Mouse (Mus musculus) liver, embryonic 15.5 days (tissue): ENCODE data around the gene Pgp. TPM values are rescaled to one million over a fixed set of nuclear protein-coding genes. Genes with fewer than 3 reads are reported as not detected.

Experiments used
- ATAC-seq: fragments of 200-750 bp; cut with Nextera tagmentation; 2 replicates; pipeline ENCODE4 v1.8.0; 2017; ENCODE audit warnings: moderate number of reproducible peaks, mild to moderate bottlenecking, moderate library complexity; ENCODE audit not compliant: insufficient read depth
- H3K27ac ChIP-seq: fragments of 300-500 bp; sonication (generic); replicated peaks from 2 replicates; pipeline ENCODE4 v1.5.1; 2015; ENCODE audit warnings: mild to moderate bottlenecking, inconsistent platforms
- H3K27me3 ChIP-seq: fragments of 300-500 bp; sonication (generic); 2 replicates; pipeline ENCODE4 v1.6.1; 2015; ENCODE audit warnings: mild to moderate bottlenecking, inconsistent platforms
- H3K36me3 ChIP-seq: fragments of 300-500 bp; sonication (generic); replicated peaks from 2 replicates; pipeline ENCODE4 v1.6.1; 2015; ENCODE audit warnings: moderate library complexity, mild to moderate bottlenecking, inconsistent platforms
- H3K4me1 ChIP-seq: fragments of 300-500 bp; sonication (generic); replicated peaks from 2 replicates; pipeline ENCODE4 v1.6.1; 2015; ENCODE audit warnings: inconsistent platforms
- H3K4me2 ChIP-seq: fragments of 300-500 bp; sonication (generic); 2 replicates; pipeline ENCODE4 v1.6.1; 2015; ENCODE audit warnings: moderate library complexity, mild to moderate bottlenecking, inconsistent platforms
- H3K4me3 ChIP-seq: fragments of 300-500 bp; sonication (generic); replicated peaks from 2 replicates; pipeline ENCODE4 v1.5.1; 2015; ENCODE audit warnings: mild to moderate bottlenecking, inconsistent platforms
- H3K9ac ChIP-seq: fragments of 300-500 bp; sonication (generic); 2 replicates; pipeline ENCODE4 v1.6.1; 2015; ENCODE audit warnings: moderate library complexity, mild to moderate bottlenecking, inconsistent platforms
- H3K9me3 ChIP-seq: fragments of 300-500 bp; sonication (generic); replicated peaks from 2 replicates; pipeline ENCODE4 v1.6.1; 2016; ENCODE audit warnings: inconsistent platforms
- WGBS: fragments of 180-500 bp; shearing (Covaris S2); methylation state at CpG from one replicate; pipeline ENCODE4 v1.1.7; 2015; ENCODE audit warnings: mixed read lengths; ENCODE audit not compliant: insufficient replicate concordance; 5-methylcytosine and 5-hydroxymethylcytosine counted together
- polyA plus RNA-seq: library from polyadenylated mRNA; unstranded; fragments of >200 nt; fragmentation: Nextera tagmentation; extraction: Ambion mirVana; gene quantifications from 2 replicates; pipeline ENCODE4 v1.2.1, GENCODE M21; 2015

Pgp gene
- polyA plus RNA-seq, 1 experiment from 2014 or later: 61.2 TPM

DNA sequence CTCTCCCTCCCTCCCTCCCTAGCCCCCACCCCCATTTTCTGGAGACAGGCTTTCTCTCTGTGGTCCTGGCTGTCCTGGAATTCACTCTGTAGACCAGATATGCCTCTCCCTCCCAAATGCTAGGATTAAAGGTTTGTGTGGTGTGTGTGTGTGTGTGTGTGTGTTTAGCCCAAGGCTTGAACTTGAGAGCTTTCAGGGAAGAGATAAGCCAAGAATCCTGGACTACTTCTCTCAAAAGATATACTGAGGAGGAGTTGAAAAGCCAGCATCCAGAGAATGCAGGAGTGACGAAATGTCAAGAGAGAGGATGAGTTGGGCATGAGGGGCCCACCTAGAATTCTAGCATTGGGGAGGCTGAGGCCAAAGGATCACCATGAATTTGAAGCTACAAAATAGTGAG lies 7.3 kb upstream of the Pgp start:
- Histone ChIP-seq H3K4me3 (no peak overlapping the region), H3K27ac (no peak overlapping the region), H3K4me1 (peaks cover 11% of the 10 kb centered on the region), H3K9me3 (no peaks in the 10 kb centered on the region), H3K36me3 (no peaks in the 10 kb centered on the region), H3K4me2 (no peak overlapping the region), H3K27me3 (no peaks in the 10 kb centered on the region), H3K9ac (no peak overlapping the region)
- 63% methylated on average over 1 of the region's 1 CpGs for WGBS
- no peak for ATAC-seq

DNA sequence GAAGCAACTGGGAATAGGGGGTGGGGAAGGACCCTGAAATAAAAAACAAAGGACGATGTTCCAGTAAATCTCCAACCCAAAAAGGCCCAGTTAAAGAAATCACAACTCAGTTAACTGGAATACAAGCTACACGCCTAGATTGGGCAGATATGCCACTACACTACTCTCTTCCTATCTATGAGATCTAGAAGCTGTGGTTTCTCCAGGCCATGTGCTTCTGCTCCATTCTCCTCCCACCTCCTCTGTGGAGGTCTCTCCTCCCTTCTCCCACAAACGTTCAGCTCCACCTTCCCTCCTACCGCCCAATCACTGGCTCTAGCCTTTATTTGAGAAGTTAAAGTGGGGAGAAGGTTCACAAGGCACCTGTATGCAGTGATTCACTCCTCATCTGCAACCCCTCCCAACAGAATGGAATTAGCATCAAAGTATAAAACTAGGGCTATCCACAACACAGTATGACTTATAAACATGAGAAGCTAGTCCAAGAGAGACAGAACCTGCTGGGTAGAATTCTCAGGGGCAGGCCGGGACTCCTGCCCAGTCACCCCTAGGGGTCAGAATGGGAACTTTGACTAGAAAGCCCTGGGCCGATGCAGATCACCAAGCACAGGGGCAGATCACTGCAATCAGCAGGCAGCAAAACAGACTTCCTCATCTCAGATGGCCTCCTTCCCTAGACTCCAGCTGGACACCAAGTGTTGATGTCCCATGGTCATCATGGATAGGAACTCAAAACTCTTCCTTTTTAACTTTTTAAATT lies 6.6 kb upstream of the Pgp start:
- 25% methylated on average over 6 of the region's 6 CpGs for WGBS
- ATAC-seq: 0 out of 2 replicates have a peak, but pooled peaks have one; percentile 15

DNA sequence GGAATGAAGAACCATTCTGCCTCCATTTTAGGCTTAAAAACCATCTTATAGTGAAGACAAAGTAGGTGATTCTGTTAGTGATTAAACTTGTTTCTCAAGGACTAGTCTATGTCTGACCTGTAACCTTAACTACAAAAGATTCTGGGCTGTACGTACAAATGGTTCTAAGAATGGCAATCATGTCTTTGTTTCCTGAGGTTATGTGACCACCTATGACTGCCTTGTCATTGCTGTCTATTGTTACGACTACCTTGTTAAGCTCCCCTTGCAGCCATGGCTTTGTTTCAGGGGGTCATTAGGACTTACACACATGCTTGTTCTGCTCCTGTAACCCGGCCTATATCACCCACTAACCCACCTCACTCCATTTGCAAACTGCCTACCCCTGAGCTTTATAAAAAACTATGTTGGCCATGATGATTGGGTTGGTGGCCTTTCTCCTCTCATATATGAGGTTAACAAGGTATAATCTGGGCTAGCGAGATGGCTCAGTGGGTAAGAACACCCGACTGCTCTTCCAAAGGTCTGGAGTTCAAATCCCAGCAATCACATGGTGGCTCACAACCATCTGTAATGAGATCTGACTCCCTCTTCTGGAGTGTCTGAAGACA lies 1.5 kb upstream of the Pgp start:
- peaks cover 22% of the 10 kb centered on the region for H3K36me3 ChIP-seq
- peaks cover 42% of the 10 kb centered on the region for H3K4me1 ChIP-seq
- ATAC-seq: no peak
- no peaks in the 10 kb centered on the region for H3K9me3 ChIP-seq
- 87% methylated on average over 5 of the region's 5 CpGs for WGBS
- H3K27me3 ChIP-seq: no peaks in the 10 kb centered on the region
- H3K27ac ChIP-seq: no peak overlapping the region
- no peak overlapping the region for H3K9ac ChIP-seq
- H3K4me2 ChIP-seq: no peak overlapping the region
- H3K4me3 ChIP-seq: no peak overlapping the region

More for the DNA sequence above, 6.6 kb upstream of the Pgp start:
- peaks cover 12% of the 10 kb centered on the region for H3K4me1 ChIP-seq
- no peaks in the 10 kb centered on the region for H3K9me3 ChIP-seq
- H3K9ac ChIP-seq: no peak overlapping the region
- no peak overlapping the region for H3K4me3 ChIP-seq
- H3K27ac ChIP-seq: no peak overlapping the region
- no peaks in the 10 kb centered on the region for H3K36me3 ChIP-seq
- H3K27me3 ChIP-seq: no peaks in the 10 kb centered on the region
- H3K4me2 ChIP-seq: no peak overlapping the region

DNA sequence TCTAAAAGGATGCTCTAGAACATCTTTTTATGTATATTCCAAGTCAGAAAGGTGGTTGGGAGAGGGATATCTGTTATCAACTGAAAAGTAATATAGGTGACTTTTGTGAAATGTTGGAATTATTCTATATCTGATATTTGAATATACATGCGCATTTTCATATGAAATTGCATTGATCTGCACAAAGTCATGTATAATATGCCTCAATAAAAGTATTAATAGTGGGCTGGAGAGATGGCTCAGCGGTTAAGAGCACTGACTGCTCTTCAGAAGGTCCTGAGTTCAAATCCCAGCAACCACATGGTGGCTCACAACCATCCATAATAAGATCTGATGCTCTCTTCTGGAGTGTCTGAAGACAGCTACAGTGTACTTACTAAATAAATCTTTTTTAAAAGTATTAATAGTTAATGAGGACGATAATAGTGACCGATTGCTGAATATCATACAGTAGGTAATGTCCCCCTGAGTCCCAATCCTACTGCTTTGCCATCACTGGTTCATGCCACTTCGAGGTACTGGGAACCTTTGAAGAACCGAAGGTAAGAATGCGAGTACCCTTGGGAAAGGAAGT lies 769 bp upstream of the Pgp start:
- H3K36me3 ChIP-seq: peaks cover 29% of the 10 kb centered on the region
- WGBS: 16% methylated on average over 7 of the region's 7 CpGs
- no peaks in the 10 kb centered on the region for H3K9me3 ChIP-seq
- peaks cover 44% of the 10 kb centered on the region for H3K4me1 ChIP-seq
- peak overlapping the region; percentile 96 for H3K9ac ChIP-seq
- no peak for ATAC-seq
- H3K4me3 ChIP-seq: peak overlapping the region; percentile 95
- no peaks in the 10 kb centered on the region for H3K27me3 ChIP-seq
- H3K27ac ChIP-seq: peak overlapping the region; percentile 97
- H3K4me2 ChIP-seq: peak overlapping the region; percentile 96

DNA sequence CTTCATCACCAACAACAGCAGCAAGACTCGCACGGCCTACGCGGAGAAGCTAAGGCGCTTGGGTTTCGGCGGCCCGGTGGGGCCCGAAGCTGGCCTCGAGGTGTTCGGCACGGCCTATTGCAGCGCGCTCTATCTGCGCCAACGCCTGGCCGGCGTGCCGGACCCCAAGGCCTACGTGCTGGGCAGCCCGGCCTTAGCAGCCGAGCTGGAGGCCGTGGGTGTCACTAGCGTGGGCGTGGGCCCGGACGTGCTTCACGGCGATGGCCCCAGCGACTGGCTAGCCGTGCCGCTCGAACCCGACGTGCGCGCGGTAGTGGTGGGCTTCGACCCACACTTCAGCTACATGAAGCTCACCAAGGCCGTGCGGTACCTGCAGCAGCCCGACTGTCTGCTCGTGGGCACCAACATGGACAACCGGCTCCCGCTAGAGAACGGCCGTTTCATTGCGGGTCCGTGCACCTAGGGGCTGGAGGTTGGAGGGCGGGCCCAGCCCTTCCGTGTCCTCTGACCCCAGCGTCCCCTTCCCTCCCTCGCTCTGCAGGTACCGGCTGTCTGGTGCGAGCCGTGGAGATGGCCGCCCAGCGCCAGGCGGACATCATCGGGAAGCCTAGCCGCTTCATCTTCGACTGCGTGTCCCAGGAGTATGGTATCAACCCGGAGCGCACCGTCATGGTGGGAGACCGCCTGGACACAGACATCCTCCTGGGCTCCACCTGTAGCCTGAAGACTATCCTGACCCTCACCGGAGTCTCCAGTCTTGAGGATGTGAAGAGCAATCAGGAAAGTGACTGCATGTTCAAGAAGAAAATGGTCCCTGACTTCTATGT lies 722 bp downstream of the Pgp start:
- Histone ChIP-seq H3K4me1 (peaks cover 44% of the 10 kb centered on the region), H3K27ac (peak overlapping the region; percentile 97), H3K4me2 (peak overlapping the region; percentile 96), H3K4me3 (peak overlapping the region; percentile 95), H3K27me3 (no peaks in the 10 kb centered on the region), H3K9ac (peak overlapping the region; percentile 96), H3K9me3 (no peaks in the 10 kb centered on the region), H3K36me3 (peaks cover 44% of the 10 kb centered on the region)
- peak; percentile 35 for ATAC-seq
- WGBS: under 1% methylated on average over 68 of the region's 68 CpGs

DNA sequence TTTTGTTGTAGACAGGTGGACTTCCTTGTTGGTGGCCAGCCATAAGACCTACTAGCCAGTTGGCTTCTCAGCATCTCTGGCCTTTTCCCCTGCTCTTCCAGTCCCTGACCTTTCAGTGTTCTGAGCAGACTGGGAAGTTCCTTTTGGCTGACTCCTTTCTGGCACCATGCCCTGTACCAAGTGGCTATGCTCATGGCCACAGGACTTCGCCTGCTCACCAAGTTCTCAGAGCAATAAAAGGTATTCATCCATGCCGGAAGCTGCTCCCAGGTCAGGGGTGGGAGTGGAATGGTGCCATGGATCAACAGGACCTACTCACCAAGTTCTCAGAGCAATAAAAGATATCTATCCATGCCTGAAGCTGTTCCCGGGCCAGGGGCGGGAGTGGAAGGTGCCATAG lies 2.3 kb downstream of the Pgp start:
- H3K36me3 ChIP-seq: peaks cover 60% of the 10 kb centered on the region
- no peak for ATAC-seq
- H3K9me3 ChIP-seq: no peaks in the 10 kb centered on the region
- peak overlapping the region; percentile 97; the same call in 1 of the 2 replicates for H3K27ac ChIP-seq
- WGBS: 80% methylated on average over 4 of the region's 4 CpGs
- H3K4me1 ChIP-seq: peaks cover 55% of the 10 kb centered on the region
- no peaks in the 10 kb centered on the region for H3K27me3 ChIP-seq
- H3K9ac ChIP-seq: peak overlapping the region; percentile 96; the same call in 1 of the 2 replicates
- peak overlapping the region; percentile 95 for H3K4me3 ChIP-seq
- peak overlapping the region; percentile 96 for H3K4me2 ChIP-seq

DNA sequence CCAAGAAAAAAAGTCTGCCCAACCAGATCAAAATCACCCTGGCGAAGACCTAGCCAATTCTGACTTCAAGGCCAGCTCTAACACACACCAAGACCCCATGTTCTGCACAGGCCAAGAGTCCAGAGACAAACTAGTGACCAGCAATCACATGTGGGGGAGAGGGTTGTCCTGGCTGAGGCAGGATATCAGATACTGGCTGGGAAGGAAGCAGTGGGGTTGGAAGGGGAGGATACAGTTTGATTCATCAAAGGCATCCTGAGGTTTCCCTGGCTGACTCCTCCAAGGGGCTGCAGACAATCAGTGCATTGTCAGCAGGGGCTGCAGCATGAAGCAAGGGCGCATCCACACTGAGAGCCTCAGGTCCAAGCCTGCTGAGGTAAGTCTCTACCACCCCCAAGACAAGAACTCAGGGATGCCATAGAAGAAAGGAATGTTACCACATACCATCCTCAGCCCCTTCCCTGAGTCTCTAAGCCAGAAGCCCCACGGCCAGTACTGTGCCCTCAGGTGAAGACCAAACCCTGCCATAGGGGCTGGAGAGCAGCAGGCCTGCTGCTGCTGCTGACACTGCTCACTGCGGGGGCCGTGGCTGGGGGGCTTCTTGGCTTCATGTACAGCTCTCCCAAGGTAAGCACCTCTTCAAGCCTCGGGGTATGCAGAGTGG lies 3.6 kb downstream of the Pgp start, which contains the start of gene Bricd5:
Bricd5 (plus strand) TSS at position 273 of the 664 bp plus-strand sequence.
- Histone ChIP-seq H3K27ac (peak within 1 kb of the TSS; percentile 97; the same call in 1 of the 2 replicates), H3K36me3 (peaks cover 67% of the 10 kb centered on the region), H3K9me3 (no peaks in the 10 kb centered on the region), H3K4me3 (peak within 1 kb of the TSS; percentile 95), H3K9ac (peak within 1 kb of the TSS; percentile 96; the same call in 1 of the 2 replicates), H3K27me3 (no peaks in the 10 kb centered on the region), H3K4me1 (peaks cover 62% of the 10 kb centered on the region), H3K4me2 (peak within 1 kb of the TSS; percentile 96)
- no peak for ATAC-seq
- WGBS: 76% methylated on average over 6 of the region's 6 CpGs

DNA sequence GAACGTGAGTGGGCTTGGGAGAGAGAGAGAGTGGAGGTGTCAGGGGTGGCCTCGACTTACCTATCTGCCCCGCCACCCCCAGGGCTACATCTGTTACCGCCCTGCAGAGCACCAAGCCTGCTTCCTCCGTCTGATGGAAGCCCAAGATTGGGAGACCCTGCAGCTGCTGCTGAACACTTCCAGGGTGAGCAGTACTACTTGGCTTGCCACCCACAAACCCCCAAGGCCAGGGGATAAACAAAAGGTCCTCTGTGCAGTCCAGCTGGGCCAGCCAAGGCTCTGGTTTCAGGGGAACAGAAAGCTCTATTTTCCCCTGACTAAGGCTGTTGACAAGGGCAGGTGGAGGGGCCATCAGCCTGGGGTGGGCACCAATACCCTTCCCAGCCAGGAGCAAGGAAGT lies 4.4 kb downstream of the Pgp start:
- H3K4me2 ChIP-seq: no peak overlapping the region
- no peaks in the 10 kb centered on the region for H3K9me3 ChIP-seq
- no peak for ATAC-seq
- H3K27ac ChIP-seq: no peak overlapping the region
- H3K4me1 ChIP-seq: peaks cover 57% of the 10 kb centered on the region
- H3K4me3 ChIP-seq: no peak overlapping the region
- H3K9ac ChIP-seq: no peak overlapping the region
- WGBS: 67% methylated on average over 5 of the region's 5 CpGs
- H3K36me3 ChIP-seq: peaks cover 67% of the 10 kb centered on the region
- H3K27me3 ChIP-seq: no peaks in the 10 kb centered on the region

DNA sequence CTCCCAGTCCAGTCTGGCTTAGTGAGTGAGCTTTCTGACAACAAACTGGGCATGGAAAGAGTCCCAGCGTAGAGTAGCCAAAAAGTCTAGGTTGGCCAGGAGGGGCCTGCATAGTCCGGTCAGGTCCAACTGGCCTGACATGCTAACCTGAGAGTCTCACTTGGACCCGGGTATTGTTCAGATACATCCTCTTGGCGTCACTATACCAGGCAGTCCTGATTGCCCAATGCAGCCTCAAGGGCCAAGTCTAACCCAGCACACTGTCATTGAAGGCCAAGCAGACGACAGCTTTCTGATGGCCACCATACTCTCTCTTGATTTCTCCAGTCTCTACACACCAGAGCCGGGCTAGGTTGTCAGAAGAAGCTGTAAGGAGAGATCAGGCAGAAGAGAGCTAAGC lies 5.4 kb downstream of the Pgp start:
- WGBS: 74% methylated on average over 6 of the region's 6 CpGs
- Histone ChIP-seq H3K27ac (no peak overlapping the region), H3K9ac (no peak overlapping the region), H3K4me1 (peaks cover 64% of the 10 kb centered on the region), H3K4me3 (no peak overlapping the region), H3K4me2 (no peak overlapping the region), H3K36me3 (peaks cover 67% of the 10 kb centered on the region), H3K27me3 (no peaks in the 10 kb centered on the region), H3K9me3 (no peaks in the 10 kb centered on the region)
- no peak for ATAC-seq

DNA sequence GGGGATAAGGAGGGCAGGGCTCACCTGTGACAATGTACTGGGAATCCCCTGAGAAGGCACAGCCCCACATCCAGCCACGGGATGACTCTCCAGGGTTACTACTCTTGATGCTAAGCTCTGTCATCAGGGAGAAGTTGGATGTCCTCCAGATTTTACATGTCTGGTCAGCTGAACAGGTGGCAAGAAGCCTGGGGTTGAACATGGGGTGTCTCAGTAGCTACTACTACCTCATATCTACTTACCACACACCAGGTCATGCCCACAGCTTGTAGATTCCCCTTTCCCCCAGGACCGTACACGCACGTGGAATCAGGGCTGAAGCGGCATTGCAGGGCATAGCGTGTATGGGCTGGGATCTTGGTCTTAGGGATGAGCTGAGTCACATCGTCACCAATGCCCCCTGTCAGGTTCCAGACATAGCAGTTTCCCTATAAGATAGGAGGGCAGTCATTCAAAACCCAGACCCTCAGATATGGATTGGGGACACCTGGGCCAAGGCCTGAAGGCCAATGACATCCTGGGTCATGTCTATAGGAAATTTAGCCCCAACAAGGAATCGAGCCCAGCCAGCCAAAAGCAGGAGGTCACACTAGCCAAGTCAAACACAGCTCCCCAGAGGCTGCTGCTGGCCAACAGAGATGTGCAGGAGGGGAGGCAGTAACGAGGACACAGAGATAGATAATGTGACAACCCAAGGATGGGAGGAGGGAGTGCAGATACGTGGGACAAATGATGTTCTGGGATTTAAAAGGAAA lies 6.0 kb downstream of the Pgp start:
- Histone ChIP-seq H3K27me3 (no peaks in the 10 kb centered on the region), H3K9ac (no peak overlapping the region), H3K9me3 (no peaks in the 10 kb centered on the region), H3K4me1 (peaks cover 60% of the 10 kb centered on the region), H3K4me3 (0 out of 2 replicates have a peak overlapping the region, but pooled peaks have one; percentile 93), H3K27ac (0 out of 2 replicates have a peak overlapping the region, but pooled peaks have one; percentile 95), H3K4me2 (no peak overlapping the region; the same call in 1 of the 2 replicates), H3K36me3 (peaks cover 67% of the 10 kb centered on the region)
- 78% methylated on average over 10 of the region's 10 CpGs for whole genome bisulfite sequencing
- no peak for ATAC-seq
